Mouse (Mus musculus) liver, postnatal 0 days (tissue): ENCODE data around the gene Cfap43.

Experiments used
- CTCF ChIP-seq: sonication (generic); IDR thresholded peaks from 2 replicates; pipeline ENCODE4 v1.5.1; 2016; ENCODE audit warnings: antibody characterized with exemption, low read depth
- EP300 ChIP-seq: IDR thresholded peaks from 2 replicates; pipeline ENCODE4 v1.6.1; 2016; ENCODE audit warnings: antibody characterized with exemption, low read depth, mild to moderate bottlenecking

- no peak for TF ChIP-seq CTCF
- TF ChIP-seq EP300: no peak
These were observed 95.1 kb downstream of the Cfap43 start for GRCm38 (mm10) chr19:47824026-47824425.
